Mouse (Mus musculus) cerebellum, postnatal 10 days (tissue): Measurements from ENCODE around the gene Mpped1.
A peak's percentile ranks its signal among the peaks of the same experiment; 100 is the strongest.

Experiments
- DNase-seq, 2 experiments: peaks; one replicate each; pipeline ENCODE4 v3.0.0; 2021; ENCODE audit warnings: mixed read lengths in 2 of 2

Mpped1 gene

GRCm38 (mm10) chr15:83779387-83779786 lies at the start of gene Mpped1:
TSS of gene Mpped1 (plus strand) at chr15:83779467.
- peak in 1 of 2 experiments; percentile 31 for DNase-seq

DNA sequence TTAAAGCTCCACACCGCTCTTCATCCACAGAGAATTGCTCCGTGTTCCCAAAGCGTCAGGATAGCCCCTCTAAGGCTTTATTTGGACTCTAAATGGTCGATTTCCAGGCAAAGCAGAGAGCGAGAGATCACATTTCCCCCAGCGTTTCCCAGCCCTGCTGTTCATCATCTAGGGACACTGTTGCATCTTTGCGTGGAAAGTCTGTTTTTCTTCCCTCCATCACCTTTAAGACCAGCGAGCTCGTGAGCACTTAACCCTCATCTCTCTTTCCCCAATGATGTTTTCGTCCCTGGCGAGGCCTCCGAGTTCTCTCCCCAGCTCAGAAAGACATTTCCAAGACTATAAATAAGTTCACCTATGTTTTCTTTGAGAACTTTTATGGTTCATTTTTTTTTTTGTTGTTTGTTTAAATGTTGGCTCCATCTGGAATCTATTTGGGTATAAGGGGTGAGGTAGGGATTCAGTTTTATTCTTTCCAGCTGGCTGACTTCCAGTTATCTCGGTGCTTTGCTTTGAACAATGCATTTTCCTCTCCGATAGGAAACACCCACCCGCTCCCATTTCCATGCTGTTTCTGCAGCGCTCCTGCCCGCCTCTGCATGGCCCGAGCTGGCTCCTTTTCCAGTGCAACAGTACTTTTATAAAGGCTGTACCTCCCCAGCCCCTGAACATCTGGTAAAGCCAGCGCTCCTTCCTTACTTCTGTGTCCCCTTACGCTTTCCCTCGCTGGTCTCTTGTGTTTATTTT lies 38.4 kb upstream of the Mpped1 start:
- no peak for DNase-seq

- no peak for DNase-seq
These were observed 37.2 kb upstream of the Mpped1 start for GRCm38 (mm10) chr15:83742018-83742417.

GRCm38 (mm10) chr15:83746311-83746710 lies 33.0 kb upstream of the Mpped1 start:
- peak in 1 of 2 experiments; percentile 34 for DNase-seq

GRCm38 (mm10) chr15:83748986-83749385 lies 30.3 kb upstream of the Mpped1 start:
- no peak for DNase-seq

DNA sequence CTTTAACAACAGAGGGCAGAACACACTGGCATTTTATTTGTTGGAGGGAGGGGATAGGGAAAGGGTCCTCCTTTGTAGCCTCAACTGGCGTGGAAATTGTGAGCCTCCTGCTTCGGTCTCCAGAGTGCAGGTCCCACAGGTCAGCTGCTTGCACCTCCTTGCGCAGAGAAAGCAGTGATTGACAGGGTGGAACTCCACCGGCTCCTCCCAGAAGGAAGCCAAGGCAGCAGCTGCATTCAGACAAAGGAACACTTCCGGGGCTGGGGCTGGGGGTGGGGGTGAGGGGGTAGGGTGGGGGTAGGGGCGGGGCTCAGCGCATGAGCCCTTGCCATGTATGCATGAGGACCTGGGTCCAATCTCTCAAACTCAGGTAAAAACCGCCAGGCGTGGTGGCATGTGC lies 29.8 kb upstream of the Mpped1 start:
- no peak for DNase-seq

DNA sequence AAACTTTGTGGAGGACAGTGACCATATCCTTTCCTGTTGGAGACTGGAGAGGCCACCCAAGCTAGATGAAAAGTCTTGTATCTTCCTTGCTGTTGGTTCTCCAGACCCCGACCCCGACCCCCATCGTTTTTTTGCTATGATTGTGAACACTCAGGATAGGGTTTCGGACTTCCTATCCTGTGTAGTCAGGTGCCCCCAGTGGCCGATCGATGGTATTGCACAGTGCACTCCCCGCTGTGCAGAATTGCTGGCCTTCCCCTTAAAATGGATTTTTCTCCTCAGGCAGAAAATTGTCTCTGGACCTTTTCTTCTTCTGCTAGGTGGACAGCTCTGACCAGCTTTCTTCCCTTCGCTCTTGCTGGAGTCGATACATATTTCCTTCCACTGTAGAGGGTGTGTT lies 22.5 kb upstream of the Mpped1 start:
- peak; percentile 67 to 76 for DNase-seq

- DNase-seq, result no peak
These were observed 20.3 kb upstream of the Mpped1 start for GRCm38 (mm10) chr15:83758958-83759357.

- DNase-seq, result peak; percentile 87 to 89
These were observed 18.6 kb upstream of the Mpped1 start for GRCm38 (mm10) chr15:83760683-83761082.

- peak in 1 of 2 experiments; percentile 52 for DNase-seq
These were observed 17.8 kb upstream of the Mpped1 start for GRCm38 (mm10) chr15:83761512-83761911.

- no peak for DNase-seq
These were observed 13.8 kb upstream of the Mpped1 start for GRCm38 (mm10) chr15:83765388-83766029.

DNA sequence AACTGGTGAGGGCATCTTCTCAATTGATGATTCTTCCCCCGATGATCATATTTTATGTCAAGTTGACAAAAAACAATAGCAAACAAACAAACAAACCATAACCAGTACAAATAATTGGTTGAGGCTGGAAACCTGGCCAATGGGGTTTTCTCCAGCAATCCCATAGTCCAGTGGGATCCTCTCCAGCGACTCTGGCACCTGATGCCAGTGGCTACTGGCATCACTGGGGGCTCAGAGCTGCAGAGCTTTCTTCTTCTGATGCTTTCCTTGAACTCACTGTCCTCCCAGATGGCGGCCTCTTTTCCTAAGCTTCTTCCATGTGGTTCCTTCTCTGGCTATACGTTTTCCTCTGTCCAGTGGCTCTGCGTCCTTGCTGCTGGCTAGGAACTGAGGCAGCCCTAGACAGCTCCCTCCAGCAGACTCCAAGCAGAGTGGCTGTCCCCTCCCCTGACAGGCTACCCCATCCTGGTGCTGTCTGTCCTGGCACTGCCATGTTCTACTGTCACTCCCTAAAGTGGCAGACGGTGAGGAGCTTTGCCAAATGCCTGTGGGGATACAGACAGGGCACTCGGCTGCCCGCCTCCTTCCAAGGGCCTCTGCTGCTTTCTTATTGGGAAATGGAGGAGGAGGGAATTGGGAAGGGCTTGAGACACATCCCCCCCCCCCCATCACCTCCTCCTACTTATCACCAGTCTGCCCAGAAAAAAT lies 7.8 kb upstream of the Mpped1 start:
- DNase-seq, result peak; percentile 95 to 97

DNA sequence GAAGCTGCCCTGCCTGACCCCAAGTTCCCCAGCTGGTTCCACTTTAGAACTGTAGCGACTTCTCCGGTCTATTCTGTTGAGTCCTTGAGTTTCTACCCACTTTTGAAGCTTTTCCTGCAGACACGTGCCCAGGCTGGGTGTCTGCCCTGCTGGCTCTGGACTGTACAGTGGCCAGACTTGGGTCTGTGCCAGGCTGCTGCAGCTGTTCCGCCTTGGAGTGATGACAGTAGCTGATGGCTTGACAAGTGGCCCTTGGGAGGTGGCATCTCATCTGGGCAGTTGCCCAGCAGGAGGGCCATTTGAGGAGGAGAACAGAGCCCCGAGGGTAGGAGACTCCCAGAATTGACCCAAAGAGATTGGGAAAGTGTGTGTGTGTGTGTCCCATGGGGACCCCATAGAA lies 6.8 kb upstream of the Mpped1 start:
- peak; percentile 72 to 81 for DNase-seq

DNA sequence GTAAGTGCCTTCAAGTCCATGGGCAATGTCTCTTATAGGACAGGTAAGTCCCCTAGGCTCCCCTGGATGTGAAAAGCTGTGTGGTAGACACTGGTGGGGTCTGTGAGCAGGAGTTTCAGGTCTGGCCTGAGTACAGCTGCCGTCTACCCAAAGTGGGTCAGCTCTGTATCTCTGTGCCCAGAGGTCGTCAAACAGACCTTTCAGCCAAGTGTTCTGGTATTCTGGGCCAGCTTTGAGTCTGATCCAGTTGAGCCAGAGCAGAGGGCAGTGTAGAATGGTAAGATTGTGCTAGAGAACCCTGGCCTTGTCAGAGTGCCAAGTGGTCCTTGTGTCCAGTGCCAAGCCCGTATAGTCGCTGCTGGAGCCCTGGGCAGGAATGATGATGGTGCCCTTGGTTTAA lies 6.3 kb upstream of the Mpped1 start:
- peak; percentile 63 to 67 for DNase-seq

GRCm38 (mm10) chr15:83774922-83775321 lies 4.3 kb upstream of the Mpped1 start:
- peak; percentile 72 to 82 for DNase-seq

- DNase-seq, result no peak
These were observed 2.8 kb upstream of the Mpped1 start for GRCm38 (mm10) chr15:83776265-83777000.

DNA sequence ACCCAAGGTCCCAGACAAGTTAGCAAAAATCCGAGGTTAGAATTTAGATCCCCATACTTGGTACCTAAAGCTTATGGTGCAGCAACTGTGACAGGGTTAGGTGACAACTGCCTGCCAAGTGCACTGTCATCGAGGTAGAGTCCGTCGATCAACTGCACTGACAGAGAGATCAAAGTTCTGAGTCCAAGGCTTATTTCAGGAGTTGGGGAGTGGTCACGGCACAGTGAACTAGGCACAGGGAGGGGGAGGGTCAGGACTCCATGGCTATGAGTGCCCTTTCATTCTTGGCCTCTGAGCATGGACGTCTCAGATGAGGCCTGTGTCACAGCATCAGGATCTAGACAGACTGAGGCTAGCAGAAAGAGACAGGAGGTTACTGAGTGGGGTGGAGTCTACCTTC lies 1.8 kb upstream of the Mpped1 start:
- no peak for DNase-seq

GRCm38 (mm10) chr15:83779855-83780740 lies 831 bp downstream of the Mpped1 start:
- DNase-seq, result no peak

GRCm38 (mm10) chr15:83781304-83781703 lies 2.0 kb downstream of the Mpped1 start:
- peak in 1 of 2 experiments; percentile 35 for DNase-seq

- no peak for DNase-seq
These were observed 3.0 kb downstream of the Mpped1 start for GRCm38 (mm10) chr15:83782284-83782683.

- DNase-seq, result no peak
These were observed 5.5 kb downstream of the Mpped1 start for GRCm38 (mm10) chr15:83784772-83785171.

DNA sequence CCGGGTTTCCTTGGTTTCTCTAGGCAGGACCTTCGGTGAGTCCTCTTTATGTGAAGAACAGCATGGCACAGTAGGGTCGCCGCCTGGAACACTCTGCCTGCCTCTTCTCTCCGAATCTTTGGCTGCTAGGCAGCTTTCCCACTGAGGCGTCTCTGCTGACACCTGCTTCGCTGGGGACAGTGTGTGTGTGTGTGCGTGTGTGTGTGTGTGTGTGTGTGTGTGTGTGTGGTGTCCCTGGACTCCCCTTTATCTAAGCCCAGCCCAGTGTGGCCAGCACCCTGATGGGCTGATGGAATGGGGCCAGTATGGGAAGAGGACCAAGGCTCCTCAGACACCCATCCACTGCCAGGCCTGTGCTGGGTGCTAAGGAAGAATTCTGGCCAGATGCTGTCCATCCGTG lies 9.8 kb downstream of the Mpped1 start:
- DNase-seq, result peak; percentile 73 to 81
